Mouse (Mus musculus): ENCODE measurements at regions not wholly inside any gene's neighbourhood (a gene's known extent, or its start where the extent isn't known, plus 50 kb on each side); places are given as distances from the start of the nearest gene placed in this dataset.

DNA sequence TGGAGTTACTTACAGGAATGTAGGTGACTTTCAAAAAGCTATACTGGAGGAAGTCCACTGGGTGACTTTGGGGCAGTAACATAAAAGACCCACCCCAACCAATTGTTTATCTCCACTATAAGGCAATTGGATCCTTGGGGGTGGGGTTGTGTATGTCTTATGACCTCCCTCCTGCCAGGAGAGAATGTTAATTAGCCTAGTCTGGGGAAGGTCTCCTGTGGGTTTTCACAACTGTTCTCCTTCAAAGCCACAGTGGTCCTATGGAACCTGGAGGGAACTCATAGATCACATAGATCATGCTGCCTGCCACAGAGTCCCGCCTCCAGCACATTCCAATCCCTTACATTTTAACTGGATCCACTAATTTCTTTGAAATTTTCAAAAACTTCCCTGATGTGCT lies 782.6 kb downstream of the Nr2f2 start:
- TF ChIP-seq CTCF (IDR thresholded peaks at IDR 0.05; ENCODE audit: low read depth, low read length) (no peak), POLR2A (IDR thresholded peaks at IDR 0.05; ENCODE audit: extremely low read depth, insufficient read depth, low read length) (no peak)

Data from liver, adult 2 months (tissue).